Mouse (Mus musculus) heart, adult 2 months (tissue): ENCODE measurements around the gene Rnf150.

Experiments used
- CTCF ChIP-seq: fragments of 200-600 bp; IDR thresholded peaks from 2 replicates; pipeline ENCODE4 v1.8.1; 2022; ENCODE audit warnings: antibody characterized with exemption, mild to moderate bottlenecking, moderate library complexity
- EP300 ChIP-seq: fragments of 200-500 bp; IDR thresholded peaks from 2 replicates; pipeline ENCODE4 v1.6.1; 2011; ENCODE audit warnings: low read depth, low read length, control low read depth; ENCODE audit not compliant: insufficient read depth
- POLR2A ChIP-seq: fragments of 200-500 bp; IDR thresholded peaks from 2 replicates; pipeline ENCODE4 v1.6.1; 2011; ENCODE audit warnings: mild to moderate bottlenecking, low read depth, low read length, control low read depth; ENCODE audit not compliant: insufficient read depth

GRCm38 (mm10) chr8:83076621-83077020 is 213.5 kb downstream of the Rnf150 start:
- TF ChIP-seq CTCF (no peak), POLR2A (no peak), EP300 (no peak)
